Mouse (Mus musculus): Measurements from ENCODE around the gene Tmem209. TPM values are rescaled to one million over a fixed set of nuclear protein-coding genes. Genes with fewer than 3 reads are reported as not detected.
A peak's percentile ranks its signal among the peaks of the same experiment; 100 is the strongest.

Tmem209 gene
- total and polyA plus RNA-seq, 2 experiments from 2014 or later: 24.2 to 49.8 TPM

GRCm38 (mm10) chr6:30465586-30465985 lies 44.0 kb downstream of the Tmem209 start:
- Histone ChIP-seq H3K27me3 (ENCODE audit: insufficient read depth, low read length) (no peaks in the 10 kb centered on the region), H3K9me3 (ENCODE audit: low read length) (no peaks in the 10 kb centered on the region), H3K4me3 (ENCODE audit: low read depth, low read length) (no peak overlapping the region), H3K27ac (ENCODE audit: low read depth, low read length) (no peak overlapping the region), H3K4me1 (ENCODE audit: insufficient read depth) (peaks cover 8% of the 10 kb centered on the region), H3K4me2 (ENCODE audit: low read depth) (no peak overlapping the region), H3K9ac (no peak overlapping the region), H3K36me3 (ENCODE audit: insufficient read depth) (no peaks in the 10 kb centered on the region)
- no peak for TF ChIP-seq CTCF (IDR thresholded peaks at IDR 0.05; ENCODE audit: low read depth)
- ATAC-seq (no peak), DNase-seq (no peak)
- WGBS: 87% methylated on average over 11 of the region's 11 CpGs

- H3K4me2 ChIP-seq (ENCODE audit: low read depth): no peak overlapping the region
- no peak overlapping the region for H3K9ac ChIP-seq
- H3K4me1 ChIP-seq (ENCODE audit: insufficient read depth): peaks cover 20% of the 10 kb centered on the region
- TF ChIP-seq CTCF (IDR thresholded peaks at IDR 0.05; ENCODE audit: low read depth): no peak
- ATAC-seq (no peak), DNase-seq (no peak)
- no peak overlapping the region for H3K4me3 ChIP-seq (ENCODE audit: low read depth, low read length)
- H3K36me3 ChIP-seq (ENCODE audit: insufficient read depth): no peaks in the 10 kb centered on the region
- 48% methylated on average over 7 of the region's 7 CpGs for WGBS
- H3K27me3 ChIP-seq (ENCODE audit: insufficient read depth, low read length): no peaks in the 10 kb centered on the region
- no peak overlapping the region for H3K27ac ChIP-seq (ENCODE audit: low read depth, low read length)
- no peaks in the 10 kb centered on the region for H3K9me3 ChIP-seq (ENCODE audit: low read length)
These were observed 46.8 kb downstream of the Tmem209 start for GRCm38 (mm10) chr6:30462822-30463221.

GRCm38 (mm10) chr6:30461755-30462344 lies 47.7 kb downstream of the Tmem209 start:
- H3K4me1 ChIP-seq (ENCODE audit: insufficient read depth): peaks cover 20% of the 10 kb centered on the region
- no peak for DNase-seq
- no peak for ATAC-seq
- H3K4me3 ChIP-seq (ENCODE audit: low read depth, low read length): no peak overlapping the region
- H3K4me2 ChIP-seq (ENCODE audit: low read depth): no peak overlapping the region
- WGBS: 84% methylated on average over 13 of the region's 13 CpGs
- H3K9me3 ChIP-seq (ENCODE audit: low read length): no peaks in the 10 kb centered on the region
- no peak overlapping the region for H3K9ac ChIP-seq
- no peak for TF ChIP-seq CTCF (IDR thresholded peaks at IDR 0.05; ENCODE audit: low read depth)
- H3K27ac ChIP-seq (ENCODE audit: low read depth, low read length): no peak overlapping the region
- no peaks in the 10 kb centered on the region for H3K27me3 ChIP-seq (ENCODE audit: insufficient read depth, low read length)
- H3K36me3 ChIP-seq (ENCODE audit: insufficient read depth): no peaks in the 10 kb centered on the region

GRCm38 (mm10) chr6:30460750-30461446 lies 48.7 kb downstream of the Tmem209 start:
- WGBS: 8% methylated on average over 19 of the region's 19 CpGs
- peak overlapping the region; percentile 92 for H3K27ac ChIP-seq (ENCODE audit: low read depth, low read length)
- H3K4me3 ChIP-seq (ENCODE audit: low read depth, low read length): no peak overlapping the region
- H3K36me3 ChIP-seq (ENCODE audit: insufficient read depth): no peaks in the 10 kb centered on the region
- H3K9me3 ChIP-seq (ENCODE audit: low read length): no peaks in the 10 kb centered on the region
- TF ChIP-seq CTCF (IDR thresholded peaks at IDR 0.05; ENCODE audit: low read depth): no peak
- DNase-seq (peak; percentile 93), ATAC-seq (peak; percentile 96)
- H3K4me1 ChIP-seq (ENCODE audit: insufficient read depth): peaks cover 20% of the 10 kb centered on the region
- peak overlapping the region; percentile 54 for H3K4me2 ChIP-seq (ENCODE audit: low read depth)
- peak overlapping the region; percentile 67 for H3K9ac ChIP-seq
- no peaks in the 10 kb centered on the region for H3K27me3 ChIP-seq (ENCODE audit: insufficient read depth, low read length)

- peak overlapping the region; percentile 54 for H3K4me2 ChIP-seq (ENCODE audit: low read depth)
- H3K4me3 ChIP-seq (ENCODE audit: low read depth, low read length): peak overlapping the region; percentile 36
- peak overlapping the region; percentile 67 for H3K9ac ChIP-seq
- no peaks in the 10 kb centered on the region for H3K9me3 ChIP-seq (ENCODE audit: low read length)
- peaks cover 20% of the 10 kb centered on the region for H3K4me1 ChIP-seq (ENCODE audit: insufficient read depth)
- peak overlapping the region; percentile 92 for H3K27ac ChIP-seq (ENCODE audit: low read depth, low read length)
- DNase-seq (peak; percentile 91), ATAC-seq (peak; percentile 49)
- H3K36me3 ChIP-seq (ENCODE audit: insufficient read depth): peaks cover 7% of the 10 kb centered on the region; the same call in 1 of the 2 replicates
- no peaks in the 10 kb centered on the region for H3K27me3 ChIP-seq (ENCODE audit: insufficient read depth, low read length)
- WGBS: 4% methylated on average over 40 of the region's 40 CpGs
- peak; percentile 84 for TF ChIP-seq CTCF (IDR thresholded peaks at IDR 0.05; ENCODE audit: low read depth)
These were observed 49.5 kb downstream of the Tmem209 start for GRCm38 (mm10) chr6:30459811-30460749.

DNA sequence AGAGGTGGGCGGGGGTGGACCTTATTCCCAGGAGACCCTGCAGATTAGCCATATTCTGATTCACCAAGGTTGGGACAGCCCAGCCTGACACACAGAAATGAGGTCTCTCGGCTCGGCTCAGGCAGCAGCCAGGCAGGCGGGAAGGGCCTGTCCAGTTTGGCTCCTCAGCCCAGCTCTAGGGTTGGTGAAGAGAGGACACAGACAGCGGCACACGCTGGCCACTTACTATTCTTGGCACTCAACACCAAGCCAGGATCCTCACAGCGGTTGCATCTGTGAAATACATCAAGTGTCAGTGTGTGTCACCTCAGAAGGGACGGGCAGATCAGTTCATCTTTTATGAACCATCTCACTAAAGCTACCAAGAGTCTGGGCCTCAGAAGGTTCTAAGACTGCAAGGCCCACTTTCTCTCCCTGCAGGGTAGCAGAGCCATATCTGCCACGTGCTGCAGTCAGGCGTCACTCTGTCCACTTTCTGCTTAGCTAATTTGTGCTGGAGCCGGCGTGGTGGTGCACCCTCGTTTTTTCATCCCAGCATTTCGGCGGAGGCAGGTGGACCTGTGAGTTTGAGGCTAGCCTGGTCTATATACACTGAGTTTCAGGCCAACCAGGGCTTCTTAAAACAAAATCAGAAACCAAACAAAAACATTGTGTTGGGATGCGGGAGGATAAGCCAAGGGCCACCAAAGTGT lies 50.4 kb downstream of the Tmem209 start:
- Histone ChIP-seq H3K36me3 (ENCODE audit: insufficient read depth) (peaks cover 7% of the 10 kb centered on the region; the same call in 1 of the 2 replicates), H3K4me1 (ENCODE audit: insufficient read depth) (peaks cover 20% of the 10 kb centered on the region), H3K27ac (ENCODE audit: low read depth, low read length) (peak overlapping the region; percentile 92), H3K4me3 (ENCODE audit: low read depth, low read length) (peak overlapping the region; percentile 36), H3K4me2 (ENCODE audit: low read depth) (peak overlapping the region; percentile 54), H3K9ac (peak overlapping the region; percentile 67), H3K27me3 (ENCODE audit: insufficient read depth, low read length) (no peaks in the 10 kb centered on the region), H3K9me3 (ENCODE audit: low read length) (no peaks in the 10 kb centered on the region)
- no peak for TF ChIP-seq CTCF (IDR thresholded peaks at IDR 0.05; ENCODE audit: low read depth)
- WGBS: 66% methylated on average over 16 of the region's 16 CpGs
- DNase-seq (peak; percentile 27), ATAC-seq (no peak)

Measured in forebrain, postnatal 0 days (tissue).